Mouse (Mus musculus): ENCODE measurements around the gene Myo10. TPM values are rescaled to one million over a fixed set of nuclear protein-coding genes. Genes with fewer than 3 reads are reported as not detected.

The Myo10 gene
- polyA plus RNA-seq, 1 experiment from 2014 or later: 35.4 TPM

DNA sequence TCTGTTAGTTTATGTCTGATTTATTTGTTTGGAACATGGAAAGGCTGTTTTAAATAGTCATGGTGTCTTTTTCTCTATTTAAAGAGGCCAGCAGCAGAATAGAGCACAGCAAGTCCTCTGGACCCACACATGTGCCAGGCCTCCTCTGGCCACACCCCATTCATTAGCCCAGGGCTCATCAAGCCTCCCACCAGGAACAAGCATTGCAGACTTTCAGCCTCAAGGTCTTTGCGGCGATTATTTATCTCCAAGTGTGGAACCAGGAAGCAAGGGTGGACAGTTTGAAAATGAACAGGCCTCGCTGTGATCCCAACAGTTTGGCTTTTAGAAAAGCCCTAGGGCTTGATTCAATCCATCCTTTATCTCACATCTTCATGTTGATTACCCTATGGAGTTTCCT is 35.5 kb upstream of the Myo10 start:
- H3K4me1 ChIP-seq (ENCODE audit: control insufficient read depth, insufficient read depth, low read length): no peaks in the 10 kb centered on the region
- no peak overlapping the region for H3K27ac ChIP-seq (replicated peaks; ENCODE audit: low read depth, low read length)
- H3K9me3 ChIP-seq (replicated peaks; ENCODE audit: control insufficient read depth, low read length): no peaks in the 10 kb centered on the region
- no peaks in the 10 kb centered on the region for H3K36me3 ChIP-seq (replicated peaks; ENCODE audit: control insufficient read depth, insufficient read depth, low read depth, low read length)
- H3K4me2 ChIP-seq (ENCODE audit: low read depth, low read length): no peak overlapping the region
- no peak overlapping the region for H3K4me3 ChIP-seq (ENCODE audit: low read depth, low read length)
- no peak for ATAC-seq (replicated peaks; ENCODE audit: insufficient number of reproducible peaks, low FRiP score, low TSS enrichment, low read depth)
- no peaks in the 10 kb centered on the region for H3K27me3 ChIP-seq (ENCODE audit: control insufficient read depth, insufficient read depth, low read length)
- H3K9ac ChIP-seq (replicated peaks; ENCODE audit: low read length): no peak overlapping the region
- no peak for DNase-seq (ENCODE audit: low spot score)
- WGBS: 46% methylated on average over 3 of the region's 3 CpGs

DNA sequence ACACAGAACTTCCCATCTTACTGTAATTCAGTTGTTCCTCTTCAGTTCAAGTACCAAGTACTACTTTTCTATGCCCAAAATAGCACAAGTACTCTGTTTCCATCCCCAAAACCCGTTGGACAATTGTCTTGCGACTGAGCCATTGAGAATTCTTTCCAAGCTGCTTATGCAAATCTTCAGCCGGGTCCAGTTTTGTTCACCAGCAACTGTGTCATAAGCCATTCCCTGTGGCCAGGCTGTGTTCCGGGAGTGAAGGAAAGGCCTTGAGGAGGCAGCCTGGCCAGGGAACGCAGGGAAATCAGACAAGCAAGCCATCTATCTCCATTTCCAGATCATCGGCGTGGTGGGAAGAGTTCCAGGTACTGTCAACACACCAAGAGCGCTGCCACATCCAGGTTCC is 34.4 kb upstream of the Myo10 start:
- Histone ChIP-seq H3K4me1 (ENCODE audit: control insufficient read depth, insufficient read depth, low read length) (no peaks in the 10 kb centered on the region), H3K27me3 (ENCODE audit: control insufficient read depth, insufficient read depth, low read length) (no peaks in the 10 kb centered on the region), H3K9ac (replicated peaks; ENCODE audit: low read length) (no peak overlapping the region), H3K36me3 (replicated peaks; ENCODE audit: control insufficient read depth, insufficient read depth, low read depth, low read length) (no peaks in the 10 kb centered on the region), H3K4me2 (ENCODE audit: low read depth, low read length) (no peak overlapping the region), H3K9me3 (replicated peaks; ENCODE audit: control insufficient read depth, low read length) (no peaks in the 10 kb centered on the region), H3K4me3 (ENCODE audit: low read depth, low read length) (no peak overlapping the region), H3K27ac (replicated peaks; ENCODE audit: low read depth, low read length) (no peak overlapping the region)
- DNase-seq (ENCODE audit: low spot score): no peak
- ATAC-seq (replicated peaks; ENCODE audit: insufficient number of reproducible peaks, low FRiP score, low TSS enrichment, low read depth): no peak
- 82% methylated on average over 8 of the region's 8 CpGs for WGBS

DNA sequence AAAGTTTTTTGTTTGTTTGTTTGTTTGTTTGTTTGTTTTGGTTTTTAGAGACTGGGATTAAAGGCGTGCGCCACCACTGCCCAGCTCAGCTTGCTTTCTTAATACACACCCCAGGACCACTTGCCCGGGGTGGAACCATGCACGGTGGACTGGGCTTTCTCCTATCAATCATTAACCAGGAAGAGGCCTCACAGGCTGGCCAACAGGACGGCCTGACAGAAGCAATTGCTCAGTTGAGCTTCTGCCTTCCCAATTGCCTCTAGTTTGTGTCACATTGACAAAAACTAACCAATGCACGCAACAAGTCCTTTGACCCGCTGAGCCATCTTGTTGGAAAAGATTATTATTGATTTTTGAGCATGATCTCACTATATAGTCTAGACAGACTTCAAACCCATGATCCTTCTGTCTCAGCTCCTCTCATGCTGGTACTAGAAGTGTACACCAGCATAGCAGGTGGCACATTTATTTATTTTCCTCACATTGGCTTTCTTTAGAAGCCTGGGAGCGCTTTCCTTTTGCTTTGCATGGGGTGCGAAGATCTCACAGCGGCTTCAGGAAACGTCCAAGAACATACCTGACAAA is 32.9 kb upstream of the Myo10 start:
- Histone ChIP-seq H3K4me1 (ENCODE audit: control insufficient read depth, insufficient read depth, low read length) (no peaks in the 10 kb centered on the region), H3K9me3 (replicated peaks; ENCODE audit: control insufficient read depth, low read length) (no peaks in the 10 kb centered on the region), H3K27me3 (ENCODE audit: control insufficient read depth, insufficient read depth, low read length) (no peaks in the 10 kb centered on the region), H3K9ac (replicated peaks; ENCODE audit: low read length) (no peak overlapping the region), H3K27ac (replicated peaks; ENCODE audit: low read depth, low read length) (no peak overlapping the region), H3K4me3 (ENCODE audit: low read depth, low read length) (no peak overlapping the region), H3K4me2 (ENCODE audit: low read depth, low read length) (no peak overlapping the region), H3K36me3 (replicated peaks; ENCODE audit: control insufficient read depth, insufficient read depth, low read depth, low read length) (no peaks in the 10 kb centered on the region)
- 88% methylated on average over 11 of the region's 11 CpGs for WGBS
- DNase-seq (ENCODE audit: low spot score) (no peak), ATAC-seq (replicated peaks; ENCODE audit: insufficient number of reproducible peaks, low FRiP score, low TSS enrichment, low read depth) (no peak)

DNA sequence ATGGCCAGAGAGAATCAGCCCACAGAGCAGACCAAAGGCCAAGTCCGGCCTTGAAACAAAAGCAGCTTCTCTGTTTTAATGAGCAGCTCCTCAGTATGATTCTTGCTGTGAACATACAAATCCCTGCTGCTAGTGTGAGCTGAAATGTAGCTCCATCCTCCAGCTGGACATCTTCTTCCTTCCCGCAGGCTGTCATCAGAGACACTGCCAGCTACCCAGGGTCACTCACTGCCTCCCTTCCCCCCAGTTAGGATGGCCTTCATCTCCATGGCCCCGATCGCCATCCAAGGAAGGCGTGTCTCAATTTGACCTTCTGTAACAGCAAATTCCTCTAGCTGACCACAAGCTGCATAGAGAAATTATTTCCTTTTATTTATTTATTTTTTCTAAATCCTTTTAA is 32.4 kb upstream of the Myo10 start:
- Histone ChIP-seq H3K27me3 (ENCODE audit: control insufficient read depth, insufficient read depth, low read length) (no peaks in the 10 kb centered on the region), H3K27ac (replicated peaks; ENCODE audit: low read depth, low read length) (no peak overlapping the region), H3K4me3 (ENCODE audit: low read depth, low read length) (no peak overlapping the region), H3K36me3 (replicated peaks; ENCODE audit: control insufficient read depth, insufficient read depth, low read depth, low read length) (no peaks in the 10 kb centered on the region), H3K4me1 (ENCODE audit: control insufficient read depth, insufficient read depth, low read length) (no peaks in the 10 kb centered on the region), H3K9me3 (replicated peaks; ENCODE audit: control insufficient read depth, low read length) (no peaks in the 10 kb centered on the region), H3K4me2 (ENCODE audit: low read depth, low read length) (no peak overlapping the region), H3K9ac (replicated peaks; ENCODE audit: low read length) (no peak overlapping the region)
- 70% methylated on average over 5 of the region's 5 CpGs for WGBS
- ATAC-seq (replicated peaks; ENCODE audit: insufficient number of reproducible peaks, low FRiP score, low TSS enrichment, low read depth) (no peak), DNase-seq (ENCODE audit: low spot score) (no peak)

DNA sequence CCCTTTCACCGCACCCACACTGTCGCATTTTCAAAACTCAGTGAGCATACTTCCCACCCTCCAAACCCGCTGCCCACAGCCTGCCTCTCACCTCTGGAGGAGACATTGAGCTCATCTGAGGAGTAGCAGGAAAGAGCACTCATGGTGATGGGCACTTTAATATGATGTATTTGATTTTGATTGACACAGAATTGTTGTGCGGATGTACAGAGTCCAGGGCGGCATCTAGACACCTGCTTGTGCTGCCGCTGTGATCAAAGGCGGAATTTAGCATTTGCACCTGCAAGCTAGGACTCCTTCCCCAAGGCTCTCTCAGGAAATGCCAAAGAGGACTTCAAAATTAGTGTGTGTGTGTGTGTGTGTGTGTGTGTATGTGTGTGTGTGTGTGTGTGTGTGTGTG is 31.4 kb upstream of the Myo10 start:
- no peak for ATAC-seq (replicated peaks; ENCODE audit: insufficient number of reproducible peaks, low FRiP score, low TSS enrichment, low read depth)

DNA sequence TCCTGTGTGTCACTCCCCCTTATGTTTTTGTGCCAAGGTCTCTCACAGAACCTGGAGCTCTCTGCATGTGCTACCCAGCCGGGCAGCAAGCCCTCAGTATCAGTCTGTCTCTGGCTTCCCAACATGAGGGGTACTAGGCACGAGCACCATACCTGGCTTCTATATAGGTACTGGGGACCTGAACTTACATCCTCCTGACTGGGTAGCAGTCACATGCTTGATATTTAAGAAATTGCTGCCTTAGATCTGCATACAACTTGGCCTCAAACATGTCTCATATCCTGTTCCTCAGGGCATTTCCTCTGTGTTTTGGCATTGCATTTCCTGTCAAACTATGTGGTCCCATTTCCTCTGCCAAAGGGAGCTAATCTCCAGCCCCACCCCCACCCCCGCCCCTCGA is 30.4 kb upstream of the Myo10 start:
- DNase-seq (ENCODE audit: low spot score) (no peak), ATAC-seq (replicated peaks; ENCODE audit: insufficient number of reproducible peaks, low FRiP score, low TSS enrichment, low read depth) (no peak)
- no peaks in the 10 kb centered on the region for H3K27me3 ChIP-seq (ENCODE audit: control insufficient read depth, insufficient read depth, low read length)
- WGBS: 64% methylated on average over 4 of the region's 4 CpGs
- no peaks in the 10 kb centered on the region for H3K36me3 ChIP-seq (replicated peaks; ENCODE audit: control insufficient read depth, insufficient read depth, low read depth, low read length)
- no peaks in the 10 kb centered on the region for H3K4me1 ChIP-seq (ENCODE audit: control insufficient read depth, insufficient read depth, low read length)
- no peak overlapping the region for H3K27ac ChIP-seq (replicated peaks; ENCODE audit: low read depth, low read length)
- no peak overlapping the region for H3K4me2 ChIP-seq (ENCODE audit: low read depth, low read length)
- H3K9ac ChIP-seq (replicated peaks; ENCODE audit: low read length): no peak overlapping the region
- no peak overlapping the region for H3K4me3 ChIP-seq (ENCODE audit: low read depth, low read length)
- H3K9me3 ChIP-seq (replicated peaks; ENCODE audit: control insufficient read depth, low read length): no peaks in the 10 kb centered on the region

More for the DNA sequence above, 31.4 kb upstream of the Myo10 start:
- no peak overlapping the region for H3K9ac ChIP-seq (replicated peaks; ENCODE audit: low read length)
- no peak overlapping the region for H3K27ac ChIP-seq (replicated peaks; ENCODE audit: low read depth, low read length)
- 81% methylated on average over 7 of the region's 7 CpGs for WGBS
- no peaks in the 10 kb centered on the region for H3K9me3 ChIP-seq (replicated peaks; ENCODE audit: control insufficient read depth, low read length)
- no peak overlapping the region for H3K4me3 ChIP-seq (ENCODE audit: low read depth, low read length)
- DNase-seq (ENCODE audit: low spot score): peak; percentile 31
- no peak overlapping the region for H3K4me2 ChIP-seq (ENCODE audit: low read depth, low read length)
- H3K4me1 ChIP-seq (ENCODE audit: control insufficient read depth, insufficient read depth, low read length): no peaks in the 10 kb centered on the region
- no peaks in the 10 kb centered on the region for H3K36me3 ChIP-seq (replicated peaks; ENCODE audit: control insufficient read depth, insufficient read depth, low read depth, low read length)
- no peaks in the 10 kb centered on the region for H3K27me3 ChIP-seq (ENCODE audit: control insufficient read depth, insufficient read depth, low read length)

DNA sequence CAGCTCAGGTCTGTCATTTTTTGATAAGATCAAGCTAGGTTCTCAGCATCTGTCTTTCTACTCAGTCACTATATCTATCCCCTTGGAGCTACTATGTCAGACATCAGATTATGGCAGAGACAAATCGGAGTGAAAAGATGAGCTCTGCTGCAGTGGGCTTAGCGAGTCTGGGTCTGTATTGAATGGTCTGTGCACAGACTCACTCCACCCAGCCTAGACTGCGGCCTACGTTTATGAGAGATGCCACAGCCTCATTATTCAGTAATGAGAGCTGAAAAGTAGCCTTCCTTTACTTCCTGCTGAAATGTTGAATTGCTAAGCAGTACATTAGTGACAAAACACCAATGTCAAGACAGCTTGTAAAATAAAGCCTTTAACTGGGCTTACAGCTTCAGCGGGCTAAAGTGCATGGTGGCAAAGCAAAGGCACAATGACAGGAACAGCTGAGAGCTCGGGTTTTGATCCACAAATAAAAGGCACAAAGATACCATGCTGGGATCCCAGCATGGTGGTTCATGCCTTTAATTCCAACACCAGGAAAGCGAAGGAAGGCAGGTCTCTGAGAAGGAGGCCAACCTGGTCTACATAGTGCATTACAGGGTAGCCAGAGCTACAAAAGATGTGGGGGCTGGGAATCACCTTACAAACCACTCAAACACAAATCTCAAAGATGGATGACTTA is 28.7 kb upstream of the Myo10 start:
- Histone ChIP-seq H3K27me3 (ENCODE audit: control insufficient read depth, insufficient read depth, low read length) (no peaks in the 10 kb centered on the region), H3K4me1 (ENCODE audit: control insufficient read depth, insufficient read depth, low read length) (no peaks in the 10 kb centered on the region), H3K9me3 (replicated peaks; ENCODE audit: control insufficient read depth, low read length) (no peaks in the 10 kb centered on the region), H3K27ac (replicated peaks; ENCODE audit: low read depth, low read length) (no peak overlapping the region), H3K4me2 (ENCODE audit: low read depth, low read length) (no peak overlapping the region), H3K9ac (replicated peaks; ENCODE audit: low read length) (no peak overlapping the region), H3K36me3 (replicated peaks; ENCODE audit: control insufficient read depth, insufficient read depth, low read depth, low read length) (no peaks in the 10 kb centered on the region), H3K4me3 (ENCODE audit: low read depth, low read length) (no peak overlapping the region)
- no peak for DNase-seq (ENCODE audit: low spot score)
- ATAC-seq (replicated peaks; ENCODE audit: insufficient number of reproducible peaks, low FRiP score, low TSS enrichment, low read depth): no peak
- WGBS: 63% methylated on average over 7 of the region's 7 CpGs

DNA sequence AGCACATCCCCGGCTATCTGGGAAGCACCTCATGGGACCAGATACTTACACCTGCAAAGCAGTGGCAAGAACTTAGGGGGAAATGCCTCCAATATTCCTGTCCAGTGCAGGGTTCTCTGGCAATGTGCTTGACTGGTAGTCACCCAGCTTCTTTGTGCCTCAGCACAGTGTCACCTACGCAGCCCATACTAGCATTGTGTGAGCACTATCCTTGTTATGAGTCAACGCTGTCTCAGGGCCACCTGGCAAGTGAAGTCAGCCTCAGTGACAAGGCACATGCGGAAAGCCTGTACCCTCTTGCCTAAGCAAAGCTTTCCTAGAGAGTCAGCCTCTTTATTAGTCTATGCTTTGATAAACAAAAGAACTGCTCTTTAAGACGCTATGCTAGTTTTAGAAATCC is 24.0 kb upstream of the Myo10 start:
- 91% methylated on average over 5 of the region's 5 CpGs for WGBS
- H3K4me2 ChIP-seq (ENCODE audit: low read depth, low read length): no peak overlapping the region
- ATAC-seq (replicated peaks; ENCODE audit: insufficient number of reproducible peaks, low FRiP score, low TSS enrichment, low read depth): no peak

More for the DNA sequence above, 24.0 kb upstream of the Myo10 start:
- Histone ChIP-seq H3K4me3 (ENCODE audit: low read depth, low read length) (no peak overlapping the region), H3K27me3 (ENCODE audit: control insufficient read depth, insufficient read depth, low read length) (no peaks in the 10 kb centered on the region), H3K36me3 (replicated peaks; ENCODE audit: control insufficient read depth, insufficient read depth, low read depth, low read length) (no peaks in the 10 kb centered on the region), H3K9me3 (replicated peaks; ENCODE audit: control insufficient read depth, low read length) (no peaks in the 10 kb centered on the region), H3K27ac (replicated peaks; ENCODE audit: low read depth, low read length) (no peak overlapping the region), H3K9ac (replicated peaks; ENCODE audit: low read length) (no peak overlapping the region), H3K4me1 (ENCODE audit: control insufficient read depth, insufficient read depth, low read length) (no peaks in the 10 kb centered on the region)
- no peak for DNase-seq (ENCODE audit: low spot score)
